Mouse (Mus musculus) limb, embryonic 15.5 days (tissue): ENCODE data around the gene Pcyt2. TPM values are rescaled to one million over a fixed set of nuclear protein-coding genes. Genes with fewer than 3 reads are reported as not detected.

ENCODE experiments used
- ATAC-seq: fragments of 200-750 bp; cut with Nextera tagmentation; 2 replicates; pipeline ENCODE4 v1.8.0; 2017; ENCODE audit warnings: low read depth, moderate TSS enrichment; ENCODE audit not compliant: insufficient number of reproducible peaks, low FRiP score, low TSS enrichment
- H3K27ac ChIP-seq: fragments of 300-500 bp; sonication (generic); 2 replicates; pipeline ENCODE4 v1.5.1; 2015; ENCODE audit warnings: moderate library complexity, mild to moderate bottlenecking, inconsistent platforms
- H3K27me3 ChIP-seq: fragments of 300-500 bp; sonication (generic); 2 replicates; pipeline ENCODE4 v1.6.1; 2015; ENCODE audit warnings: inconsistent platforms
- H3K36me3 ChIP-seq: fragments of 300-500 bp; sonication (generic); 2 replicates; pipeline ENCODE4 v1.6.1; 2015; ENCODE audit warnings: inconsistent platforms
- H3K4me1 ChIP-seq: fragments of 300-500 bp; sonication (generic); 2 replicates; pipeline ENCODE4 v1.6.1; 2015; ENCODE audit warnings: inconsistent platforms
- H3K4me2 ChIP-seq: fragments of 300-500 bp; sonication (generic); 2 replicates; pipeline ENCODE4 v1.6.1; 2015; ENCODE audit warnings: mild to moderate bottlenecking, inconsistent platforms
- H3K4me3 ChIP-seq: fragments of 300-500 bp; sonication (generic); 2 replicates; pipeline ENCODE4 v1.5.1; 2015; ENCODE audit warnings: mild to moderate bottlenecking, inconsistent platforms
- H3K9ac ChIP-seq: fragments of 300-500 bp; sonication (generic); 2 replicates; pipeline ENCODE4 v1.6.1; 2015; ENCODE audit warnings: inconsistent platforms
- H3K9me3 ChIP-seq: fragments of 300-500 bp; sonication (generic); 2 replicates; pipeline ENCODE4 v1.6.1; 2016; ENCODE audit warnings: inconsistent platforms
- WGBS: fragments of 180-500 bp; shearing (Covaris S2); methylation state at CpG from one replicate; pipeline ENCODE4 v1.1.7; 2015; 5-methylcytosine and 5-hydroxymethylcytosine counted together
- polyA plus RNA-seq: library from polyadenylated mRNA; unstranded; fragments of >200 nt; fragmentation: Nextera tagmentation; extraction: Ambion mirVana; gene quantifications from 2 replicates; pipeline ENCODE4 v1.2.1, GENCODE M21; 2015

Pcyt2 gene
- polyA plus RNA-seq, 1 experiment from 2014 or later = 130 TPM

- H3K4me3 ChIP-seq = no peak overlapping the region
- no peak overlapping the region for H3K9ac ChIP-seq
- H3K4me2 ChIP-seq = no peak overlapping the region
- no peaks in the 10 kb centered on the region for H3K9me3 ChIP-seq
- H3K27me3 ChIP-seq = no peaks in the 10 kb centered on the region
- no peak overlapping the region for H3K27ac ChIP-seq
- no peak for ATAC-seq
- H3K36me3 ChIP-seq = peaks cover 38% of the 10 kb centered on the region
- H3K4me1 ChIP-seq = peaks cover 42% of the 10 kb centered on the region
These were observed 41.8 kb downstream of the Pcyt2 start for GRCm38 (mm10) chr11:120575940-120576339.

DNA sequence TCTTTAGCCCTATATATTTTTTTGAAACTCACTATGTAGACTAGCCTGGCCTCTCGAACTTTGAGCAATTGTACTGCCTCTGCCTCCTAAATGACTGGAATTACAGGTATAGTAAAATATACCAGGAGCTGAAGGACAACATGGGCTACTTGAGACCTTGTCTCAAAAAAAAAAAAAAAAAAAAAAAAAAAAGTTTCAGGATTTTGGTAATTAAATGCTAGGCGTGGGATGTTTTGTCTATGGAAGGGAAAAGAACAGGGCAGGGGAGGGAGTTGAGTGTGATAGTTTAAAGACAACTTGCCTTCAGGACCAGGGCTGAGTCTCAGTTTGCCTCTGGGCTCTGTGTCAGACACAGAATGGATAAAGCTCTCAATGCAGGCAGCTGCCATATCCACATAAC, 42.7 kb downstream of the Pcyt2 start:
- 72% methylated on average over 2 of the region's 2 CpGs for WGBS
- Histone ChIP-seq H3K27ac (0 out of 2 replicates have a peak overlapping the region, but pooled peaks have one; percentile 47), H3K27me3 (no peaks in the 10 kb centered on the region), H3K9me3 (no peaks in the 10 kb centered on the region), H3K36me3 (peaks cover 47% of the 10 kb centered on the region), H3K4me2 (no peak overlapping the region), H3K4me1 (peaks cover 43% of the 10 kb centered on the region), H3K4me3 (no peak overlapping the region), H3K9ac (no peak overlapping the region)
- ATAC-seq = no peak

GRCm38 (mm10) chr11:120574278-120574600, 43.5 kb downstream of the Pcyt2 start:
- no peak overlapping the region for H3K9ac ChIP-seq
- H3K9me3 ChIP-seq = no peaks in the 10 kb centered on the region
- no peak for ATAC-seq
- H3K36me3 ChIP-seq = peaks cover 44% of the 10 kb centered on the region
- peak overlapping the region; percentile 47 for H3K27ac ChIP-seq
- H3K4me3 ChIP-seq = peak overlapping the region; percentile 80
- 39% methylated on average over 5 of the region's 5 CpGs for WGBS
- H3K4me2 ChIP-seq = peak overlapping the region; percentile 72
- H3K4me1 ChIP-seq = peaks cover 35% of the 10 kb centered on the region
- no peaks in the 10 kb centered on the region for H3K27me3 ChIP-seq

- Histone ChIP-seq H3K27me3 (no peaks in the 10 kb centered on the region), H3K4me3 (peak overlapping the region; percentile 80), H3K4me1 (peaks cover 31% of the 10 kb centered on the region), H3K4me2 (peak overlapping the region; percentile 72), H3K9ac (peak overlapping the region; percentile 92), H3K36me3 (peaks cover 40% of the 10 kb centered on the region), H3K9me3 (no peaks in the 10 kb centered on the region), H3K27ac (peak overlapping the region; percentile 97)
- no peak for ATAC-seq
- WGBS = under 1% methylated on average over 23 of the region's 23 CpGs
These were observed 44.0 kb downstream of the Pcyt2 start for GRCm38 (mm10) chr11:120573585-120574277.

DNA sequence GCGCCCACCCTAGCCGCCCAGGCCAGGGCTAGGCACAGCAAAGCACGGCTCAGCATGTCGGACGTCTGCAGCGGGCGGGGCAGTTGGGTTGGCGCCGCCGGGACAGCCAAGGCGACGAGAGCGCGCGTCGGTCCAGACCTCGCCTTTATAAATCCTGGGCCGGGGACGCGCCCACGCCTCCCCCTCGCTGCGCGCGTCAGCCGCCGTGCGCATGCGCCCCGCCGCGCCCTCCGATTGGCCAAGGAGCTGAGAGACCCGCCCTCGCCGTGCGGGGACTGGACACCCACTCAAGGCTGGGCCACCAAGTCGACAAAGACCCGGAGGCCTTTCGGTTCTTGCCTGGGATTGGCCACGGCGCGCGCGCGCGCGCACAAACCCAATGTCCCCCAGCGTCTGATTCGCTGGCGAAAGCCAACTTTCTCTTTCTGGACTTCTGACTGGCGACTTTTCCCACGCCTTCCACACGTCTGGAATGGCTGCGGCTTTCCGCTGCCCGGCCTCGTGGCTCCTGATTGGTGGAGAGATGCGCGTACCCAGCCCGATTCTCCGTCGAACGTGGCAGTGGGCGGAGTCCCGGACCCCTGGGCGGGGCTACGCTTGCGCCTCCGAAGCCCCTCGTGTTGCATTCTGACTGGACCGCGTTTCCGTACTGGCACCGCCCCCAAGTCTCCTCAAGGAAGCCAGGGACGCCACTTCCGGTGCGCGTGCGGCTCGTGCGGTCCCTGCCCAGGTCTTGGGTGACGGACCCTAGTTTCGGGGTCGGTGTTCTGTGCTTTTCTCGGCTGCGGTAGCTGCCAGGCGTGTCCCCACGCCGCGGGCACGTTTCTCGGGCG, 44.8 kb downstream of the Pcyt2 start, which contains the start of gene P4hb:
TSS of gene P4hb (minus strand) at position 502 of the 833 bp plus-strand sequence.
- under 1% methylated on average over 94 of the region's 94 CpGs for WGBS
- peak within 1 kb of the TSS; percentile 97 for H3K27ac ChIP-seq
- ATAC-seq = peak; percentile 96
- H3K9ac ChIP-seq = peak within 1 kb of the TSS; percentile 94
- no peaks in the 10 kb centered on the region for H3K27me3 ChIP-seq
- peaks cover 28% of the 10 kb centered on the region for H3K4me1 ChIP-seq
- peak within 1 kb of the TSS; percentile 80 for H3K4me3 ChIP-seq
- peaks cover 40% of the 10 kb centered on the region for H3K36me3 ChIP-seq
- no peaks in the 10 kb centered on the region for H3K9me3 ChIP-seq
- peak within 1 kb of the TSS; percentile 76 for H3K4me2 ChIP-seq

DNA sequence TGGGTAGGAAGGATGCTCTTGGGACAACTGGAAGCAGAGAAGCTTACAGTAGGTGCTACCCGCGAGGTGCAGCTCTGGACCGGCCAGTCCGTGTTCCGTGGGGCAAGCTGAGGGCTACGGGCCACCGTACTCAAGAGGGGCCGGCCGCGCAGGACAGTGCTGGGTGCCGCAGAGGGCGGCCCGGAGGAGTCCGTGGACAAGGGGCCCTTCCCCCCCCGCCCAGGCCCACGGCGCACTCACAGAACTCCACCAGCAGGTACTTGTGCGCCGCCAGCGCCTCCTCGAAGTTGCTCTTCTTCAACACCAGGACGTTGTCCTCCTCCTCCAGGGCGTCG, 45.4 kb downstream of the Pcyt2 start:
- peak overlapping the region; percentile 97 for H3K27ac ChIP-seq
- H3K4me2 ChIP-seq = peak overlapping the region; percentile 76
- ATAC-seq = peak; percentile 8; the same call in 1 of the 2 replicates
- no peaks in the 10 kb centered on the region for H3K9me3 ChIP-seq
- H3K4me3 ChIP-seq = peak overlapping the region; percentile 80
- H3K9ac ChIP-seq = peak overlapping the region; percentile 94
- H3K27me3 ChIP-seq = no peaks in the 10 kb centered on the region
- H3K4me1 ChIP-seq = peaks cover 28% of the 10 kb centered on the region
- H3K36me3 ChIP-seq = peaks cover 40% of the 10 kb centered on the region
- 0% methylated on average over 23 of the region's 24 CpGs for WGBS

GRCm38 (mm10) chr11:120571754-120572416, 45.9 kb downstream of the Pcyt2 start:
- 8% methylated on average over 11 of the region's 11 CpGs for WGBS
- peaks cover 40% of the 10 kb centered on the region for H3K36me3 ChIP-seq
- no peaks in the 10 kb centered on the region for H3K27me3 ChIP-seq
- H3K4me3 ChIP-seq = peak overlapping the region; percentile 80
- ATAC-seq = no peak
- peak overlapping the region; percentile 76 for H3K4me2 ChIP-seq
- H3K27ac ChIP-seq = peak overlapping the region; percentile 97
- H3K9me3 ChIP-seq = no peaks in the 10 kb centered on the region
- H3K4me1 ChIP-seq = peaks cover 28% of the 10 kb centered on the region
- peak overlapping the region; percentile 94 for H3K9ac ChIP-seq

- WGBS = 71% methylated on average over 3 of the region's 3 CpGs
- Histone ChIP-seq H3K27me3 (no peaks in the 10 kb centered on the region), H3K4me2 (peak overlapping the region; percentile 76), H3K9ac (peak overlapping the region; percentile 94), H3K4me1 (peaks cover 28% of the 10 kb centered on the region), H3K27ac (no peak overlapping the region), H3K9me3 (no peaks in the 10 kb centered on the region), H3K4me3 (peak overlapping the region; percentile 80), H3K36me3 (peaks cover 46% of the 10 kb centered on the region)
- no peak for ATAC-seq
These were observed 46.6 kb downstream of the Pcyt2 start for GRCm38 (mm10) chr11:120571122-120571521.

GRCm38 (mm10) chr11:120568324-120568723, 49.4 kb downstream of the Pcyt2 start:
- Histone ChIP-seq H3K4me1 (peaks cover 20% of the 10 kb centered on the region), H3K27ac (no peak overlapping the region), H3K36me3 (peaks cover 73% of the 10 kb centered on the region), H3K9ac (no peak overlapping the region), H3K9me3 (no peaks in the 10 kb centered on the region), H3K4me3 (no peak overlapping the region), H3K27me3 (no peaks in the 10 kb centered on the region), H3K4me2 (no peak overlapping the region)
- 88% methylated on average over 6 of the region's 6 CpGs for WGBS
- no peak for ATAC-seq

- no peaks in the 10 kb centered on the region for H3K9me3 ChIP-seq
- no peak overlapping the region for H3K4me2 ChIP-seq
- H3K4me3 ChIP-seq = no peak overlapping the region
- H3K27ac ChIP-seq = no peak overlapping the region
- H3K4me1 ChIP-seq = peaks cover 5% of the 10 kb centered on the region
- H3K36me3 ChIP-seq = peaks cover 92% of the 10 kb centered on the region
- no peak overlapping the region for H3K9ac ChIP-seq
- WGBS = 84% methylated on average over 9 of the region's 9 CpGs
- ATAC-seq = no peak
- no peaks in the 10 kb centered on the region for H3K27me3 ChIP-seq
These were observed 52.6 kb downstream of the Pcyt2 start for GRCm38 (mm10) chr11:120565114-120565513.

DNA sequence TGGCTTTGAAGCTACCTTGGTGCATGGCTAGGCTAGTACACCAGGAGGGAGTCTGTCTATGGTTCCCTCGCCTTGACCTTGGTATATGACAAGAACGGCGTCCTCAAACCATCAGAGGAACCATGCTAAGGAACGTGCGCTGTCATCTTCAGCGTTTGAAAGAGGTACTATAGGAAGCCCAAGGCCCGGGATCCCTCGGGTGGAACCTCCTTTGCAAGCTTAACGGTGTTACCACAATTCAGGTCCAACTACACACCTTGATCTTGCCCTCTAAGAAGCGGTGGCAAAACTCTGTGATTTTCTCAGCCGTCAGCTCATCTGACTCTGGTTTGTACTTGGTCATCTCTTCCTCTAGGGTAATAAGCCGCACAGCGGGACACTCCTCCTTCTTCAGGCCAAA, 54.8 kb downstream of the Pcyt2 start:
- WGBS = 95% methylated on average over 13 of the region's 13 CpGs
- no peak for ATAC-seq
- H3K27ac ChIP-seq = no peak overlapping the region

More for the DNA sequence above, 54.8 kb downstream of the Pcyt2 start:
- H3K9ac ChIP-seq = no peak overlapping the region
- H3K27me3 ChIP-seq = no peaks in the 10 kb centered on the region
- H3K36me3 ChIP-seq = peaks cover 91% of the 10 kb centered on the region
- no peaks in the 10 kb centered on the region for H3K4me1 ChIP-seq
- no peak overlapping the region for H3K4me2 ChIP-seq
- H3K9me3 ChIP-seq = no peaks in the 10 kb centered on the region
- no peak overlapping the region for H3K4me3 ChIP-seq
